In genomic region chr15:88418881-88419280, GRCm38 (mm10) we compare ENCODE assay signal across 18 mouse cellular contexts.
"Had no signal": no experiment of that assay in that cellular context is flagged by ENCODE, and none has a peak within 500 bp of the region (broad histone marks: within the 10 kb centered on the region; RNA-seq: fewer than 3 reads in every experiment).

No protein-coding gene starts in this region.

- H3K36me3 ChIP-seq: midbrain, embryonic 13.5 days; midbrain, embryonic 15.5 days; neural tube, embryonic 13.5 days; neural tube, embryonic 15.5 days had no signal

- H3K27me3 ChIP-seq: midbrain, embryonic 15.5 days; neural tube, embryonic 13.5 days; neural tube, embryonic 15.5 days had no signal

- ATAC-seq: midbrain, embryonic 13.5 days; midbrain, embryonic 15.5 days had no signal

- H3K9me3 ChIP-seq: midbrain, embryonic 15.5 days had no signal

- H3K4me2 ChIP-seq: lung, embryonic 14.5 days; midbrain, embryonic 11.5 days; midbrain, embryonic 13.5 days; midbrain, embryonic 15.5 days; neural tube, embryonic 13.5 days; neural tube, embryonic 15.5 days had no signal

- H3K4me3 ChIP-seq: midbrain, embryonic 13.5 days; midbrain, embryonic 15.5 days; myocyte; neural tube, embryonic 13.5 days; neural tube, embryonic 15.5 days had no signal

- DNase-seq: lung, adult 18-20 months; lung, embryonic 14.5 days; lung, postnatal 10 days; lung, postnatal 4 days; retina, postnatal 1 day; right cerebral cortex, adult 18-20 months; right cerebral cortex, postnatal 25 days; right cerebral cortex, postnatal 4 days; spleen, adult 18-20 months; thymus, adult 18-20 months; thymus, postnatal 14 days; thymus, postnatal 36 days had no signal

- H3K4me1 ChIP-seq: neural tube, embryonic 13.5 days; neural tube, embryonic 15.5 days had no signal

- H3K9ac ChIP-seq: lung, embryonic 14.5 days; midbrain, embryonic 13.5 days; midbrain, embryonic 15.5 days; neural tube, embryonic 13.5 days; neural tube, embryonic 15.5 days had no signal

- H3K27ac ChIP-seq: midbrain, embryonic 13.5 days; midbrain, embryonic 15.5 days; neural tube, embryonic 13.5 days; neural tube, embryonic 15.5 days had no signal
